Mouse (Mus musculus) left cerebral cortex, adult 8-10 months (tissue): Measurements from ENCODE around the gene Pgp. TPM values are rescaled to one million over a fixed set of nuclear protein-coding genes. Genes with fewer than 3 reads are reported as not detected.

Experiments used
- DNase-seq, 2 experiments: peaks; one replicate each; pipeline ENCODE4 v3.0.0; 2022; ENCODE audit warnings: low spot score in 2 of 2
- total RNA-seq, 4 experiments: library from RNA; stranded (reverse); gene quantifications; 2 replicates each; pipeline ENCODE4 v1.2.4; 2022

Gene Pgp
- total RNA-seq, 4 experiments from 2014 or later = 59.0 to 68.7 (median 63.8) TPM

DNA sequence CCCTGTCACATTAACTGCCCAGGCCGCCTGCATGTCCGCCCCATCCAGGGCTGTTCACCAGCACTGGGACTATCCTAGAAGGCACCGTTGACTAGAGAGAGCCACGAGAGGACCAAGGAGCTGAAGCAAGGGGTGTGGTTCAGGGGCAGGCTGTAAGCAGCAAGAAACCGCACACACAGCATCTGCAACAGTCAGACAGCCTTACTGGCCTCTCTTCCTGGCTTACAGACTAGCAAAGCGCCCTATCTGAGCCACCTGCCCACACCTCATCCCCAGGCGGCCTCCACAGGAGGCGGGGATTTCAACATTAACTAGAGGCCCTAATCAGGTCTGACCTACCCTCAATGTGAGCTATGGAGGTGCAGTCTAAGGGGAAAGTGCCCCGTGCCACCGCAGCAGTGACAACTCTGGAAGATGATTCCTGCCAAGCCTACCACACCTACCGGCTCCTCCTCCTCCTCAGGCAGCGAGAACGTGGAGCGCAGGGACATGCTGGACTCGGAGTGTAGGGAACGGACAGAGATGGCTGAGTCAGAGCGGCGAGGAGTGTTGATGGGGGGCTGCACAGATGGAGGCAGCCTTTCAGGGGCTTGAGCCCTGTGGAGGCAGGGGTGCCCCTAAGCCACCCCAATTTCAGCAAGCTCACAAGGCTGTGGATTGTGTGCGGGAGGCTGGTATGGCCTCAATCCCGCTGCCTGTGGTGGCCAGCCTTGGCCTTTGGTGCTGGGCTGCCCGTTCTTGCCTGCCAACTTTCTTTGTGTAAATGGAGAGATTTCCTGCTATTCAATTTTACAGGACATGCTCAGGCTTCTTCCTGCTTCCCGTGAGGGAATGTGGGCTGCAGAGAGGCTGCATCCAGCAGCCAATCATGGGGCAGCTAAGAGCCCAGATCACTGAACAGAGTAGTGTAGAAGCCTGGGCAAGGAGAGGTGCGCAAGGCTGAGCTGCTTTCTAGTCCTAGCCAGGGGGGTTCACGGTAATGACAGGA, 44.4 kb downstream of the Pgp start:
- peak in 1 of 2 experiments; percentile 8 for DNase-seq

DNA sequence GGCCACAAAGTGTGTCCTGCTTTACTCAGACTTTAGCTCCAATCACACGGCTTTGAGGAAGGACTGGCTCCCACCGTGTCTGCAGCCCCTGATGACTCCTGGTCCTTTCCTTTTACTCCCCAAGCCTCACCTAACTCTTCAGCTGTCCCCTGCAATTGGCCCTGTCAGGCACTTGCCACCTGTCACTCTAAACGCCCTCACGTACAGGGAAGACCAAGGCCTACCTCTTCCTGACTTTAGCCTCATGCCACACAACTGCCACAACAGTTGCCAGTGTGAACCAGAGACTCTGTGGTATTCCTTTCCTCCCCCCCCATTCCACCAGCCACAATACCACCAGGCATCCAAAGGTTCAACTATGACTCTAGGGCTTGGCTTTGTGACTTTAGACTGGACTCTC, 50.3 kb downstream of the Pgp start:
- no peak for DNase-seq

Other genes starting within 250 kb of the Pgp start
- 10 to 100 TPM in 2 of 4 experiments, 1 to 10 TPM in 2; 8.6 to 10.2 (median 10.1) TPM for gene Tedc2, start 249.5 kb upstream of the Pgp start, total RNA-seq
- 1 to 10 TPM; 4.9 to 6.4 (median 5.3) TPM for gene Ccnf, start 218.9 kb upstream of the Pgp start, total RNA-seq
- 1 to 10 TPM in 2 of 4 experiments, under 1 TPM in 2; 0.82 to 1.4 (median 1.1) TPM for gene Abca17, start 119.3 kb upstream of the Pgp start, total RNA-seq
- 10 to 100 TPM; 70.2 to 79.0 (median 72.0) TPM for gene Abca3, start 118.4 kb upstream of the Pgp start, total RNA-seq
- gene Rnps1, start 55.8 kb upstream of the Pgp start, total RNA-seq = 100 to 1,000 TPM; 128 to 131 (median 129) TPM
- 10 to 100 TPM; 24.1 to 34.1 (median 31.1) TPM for gene Eci1, start 43.8 kb upstream of the Pgp start, total RNA-seq
- 1 to 10 TPM; 3.7 to 6.9 (median 5.1) TPM for gene Dnase1l2, start 27.3 kb upstream of the Pgp start, total RNA-seq
- gene E4f1, start 79 bp upstream of the Pgp start, total RNA-seq = 10 to 100 TPM; 32.3 to 36.2 (median 34.5) TPM
- 1 to 10 TPM; 1.6 to 2.4 (median 1.8) TPM for gene Bricd5, start 3.5 kb downstream of the Pgp start, total RNA-seq
- gene Mlst8, start 8.7 kb downstream of the Pgp start, total RNA-seq = 10 to 100 TPM; 29.2 to 39.0 (median 35.4) TPM
- 100 to 1,000 TPM; 119 to 135 (median 127) TPM for gene Caskin1, start 18.2 kb downstream of the Pgp start, total RNA-seq
- gene Traf7, start 57.5 kb downstream of the Pgp start, total RNA-seq = 10 to 100 TPM; 78.0 to 85.3 (median 83.4) TPM
- gene Rab26, start 63.8 kb downstream of the Pgp start, total RNA-seq = 10 to 100 TPM; 41.3 to 54.4 (median 48.4) TPM
- gene Pkd1, start 79.4 kb downstream of the Pgp start, total RNA-seq = 10 to 100 TPM; 67.7 to 81.1 (median 77.3) TPM
- 100 to 1,000 TPM; 123 to 148 (median 137) TPM for gene Tsc2, start 162.2 kb downstream of the Pgp start, total RNA-seq
- 1 to 10 TPM; 5.7 to 7.0 (median 6.1) TPM for gene Nthl1, start 162.3 kb downstream of the Pgp start, total RNA-seq
- 10 to 100 TPM; 41.0 to 47.7 (median 42.0) TPM for gene Slc9a3r2, start 179.9 kb downstream of the Pgp start, total RNA-seq
- under 1 TPM in 1 of 4 experiments, not detected in 3; 0.63 TPM for gene Npw, start 188.1 kb downstream of the Pgp start, total RNA-seq
- gene Zfp598, start 199.3 kb downstream of the Pgp start, total RNA-seq = 10 to 100 TPM; 30.4 to 40.9 (median 36.1) TPM
- gene Syngr3, start 219.6 kb downstream of the Pgp start, total RNA-seq = 100 to 1,000 TPM; 163 to 176 (median 164) TPM
- 10 to 100 TPM; 17.6 to 19.2 (median 18.0) TPM for gene Gfer, start 225.8 kb downstream of the Pgp start, total RNA-seq
- 1 to 10 TPM; 2.8 to 5.9 (median 3.0) TPM for gene Noxo1, start 225.8 kb downstream of the Pgp start, total RNA-seq
- 10 to 100 TPM; 23.4 to 29.7 (median 25.6) TPM for gene Tbl3, start 237.3 kb downstream of the Pgp start, total RNA-seq
- under 1 TPM in 1 of 4 experiments, not detected in 3; 0.37 TPM for gene Rnf151, start 247.7 kb downstream of the Pgp start, total RNA-seq
- 100 to 1,000 TPM; 270 to 312 (median 290) TPM for gene Rps2, start 247.7 kb downstream of the Pgp start, total RNA-seq